Mouse (Mus musculus): ENCODE measurements at regions not wholly inside any gene's neighbourhood (a gene's known extent, or its start where the extent isn't known, plus 50 kb on each side); places are given as distances from the start of the nearest gene placed in this dataset.

DNA sequence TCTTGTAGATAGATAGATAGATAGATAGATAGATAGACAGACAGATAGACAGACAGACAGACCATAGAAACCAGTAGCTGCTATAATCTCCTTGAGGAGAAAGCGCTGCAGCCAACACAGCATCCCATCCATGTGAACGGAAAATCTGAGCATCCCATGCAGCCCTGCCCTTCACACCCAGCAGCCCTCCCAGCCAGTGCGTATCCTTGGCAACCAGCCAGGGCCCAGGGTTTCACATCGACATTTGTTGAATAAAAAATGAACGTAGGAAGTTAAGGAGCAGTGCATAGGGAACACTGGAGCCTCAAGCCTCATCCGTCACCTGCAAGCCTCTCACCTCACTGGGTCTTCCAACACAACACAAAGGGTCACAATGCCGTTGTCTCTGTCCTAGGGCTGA, 101.1 kb upstream of the Csf3r start:
- TF ChIP-seq POLR2A (IDR thresholded peaks at IDR 0.05; ENCODE audit: low read depth, low read length) (no peak), CTCF (IDR thresholded peaks at IDR 0.05; ENCODE audit: extremely low read depth, insufficient read length, insufficient replicate concordance, low read depth, low read length) (no peak)

Measured in small intestine, adult 2 months (tissue).